Mouse (Mus musculus): ENCODE data around the gene Ptprm. TPM values are rescaled to one million over a fixed set of nuclear protein-coding genes. Genes with fewer than 3 reads are reported as not detected.

The Ptprm gene
- total RNA-seq, 2 experiments from 2014 or later, result 20.0 to 24.5 TPM

DNA sequence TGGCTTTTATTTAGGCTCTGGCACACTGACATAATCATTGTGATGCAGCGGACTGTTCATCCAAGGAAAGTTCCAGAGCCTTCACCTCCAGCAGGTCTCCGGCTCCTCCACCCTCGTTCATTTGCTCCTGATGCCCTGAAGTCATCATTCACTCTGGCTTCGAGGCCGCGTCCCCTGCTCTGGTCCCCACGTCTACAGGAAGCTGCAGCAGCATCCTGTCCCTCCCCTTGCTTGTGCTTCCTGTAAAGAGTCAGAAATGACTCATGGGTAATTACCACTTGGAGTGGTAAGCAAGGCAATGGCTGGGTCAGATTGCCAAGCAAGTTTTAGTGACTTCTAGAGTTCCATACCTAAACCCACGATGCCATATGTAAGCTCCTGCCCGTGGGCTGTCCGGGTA, 7.3 kb downstream of the Ptprm start:
- no peak for DNase-seq (ENCODE audit: extremely low spot score in 1 of 2, low spot score in 1 of 2)

DNA sequence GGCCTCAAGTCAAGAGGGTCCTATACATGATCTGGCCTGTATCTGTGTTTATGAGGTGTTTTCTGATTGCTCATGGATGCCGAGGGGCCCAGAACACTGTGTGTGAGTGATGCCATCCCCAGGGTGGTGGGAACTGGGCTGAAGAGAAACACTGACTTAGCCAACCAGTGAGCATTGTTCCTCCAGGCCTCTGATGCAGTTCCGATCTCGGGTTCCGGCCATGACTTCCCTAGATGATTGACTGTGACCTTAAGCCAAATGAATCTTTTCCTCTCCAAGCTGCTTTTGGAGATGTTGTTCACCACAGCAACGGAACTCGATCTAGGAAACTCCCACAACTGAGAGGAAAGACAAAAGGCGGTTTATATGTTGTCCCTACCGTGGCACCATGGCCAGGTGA, 9.1 kb downstream of the Ptprm start:
- no peak for DNase-seq (ENCODE audit: extremely low spot score in 1 of 2, low spot score in 1 of 2)

DNA sequence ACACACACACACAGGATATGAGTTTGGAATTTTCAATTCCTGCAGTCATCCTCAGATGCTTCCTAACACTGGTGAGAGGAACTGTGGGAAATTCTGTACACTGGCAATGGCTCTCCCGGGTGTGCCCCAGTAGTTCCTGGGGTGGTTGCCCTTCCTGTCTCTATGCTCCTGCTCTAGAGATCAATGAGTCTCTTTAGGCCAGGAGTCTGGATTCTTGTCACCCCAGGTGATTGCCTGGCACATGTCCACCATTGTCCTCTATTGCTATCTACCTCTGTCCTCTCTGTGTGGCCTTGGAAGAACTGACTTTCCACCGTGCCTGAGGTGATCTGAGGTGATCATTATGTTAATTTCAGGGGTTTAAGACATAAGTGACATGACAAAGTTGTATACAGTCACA, 10.8 kb downstream of the Ptprm start:
- no peak for DNase-seq (ENCODE audit: extremely low spot score in 1 of 2, low spot score in 1 of 2)

DNA sequence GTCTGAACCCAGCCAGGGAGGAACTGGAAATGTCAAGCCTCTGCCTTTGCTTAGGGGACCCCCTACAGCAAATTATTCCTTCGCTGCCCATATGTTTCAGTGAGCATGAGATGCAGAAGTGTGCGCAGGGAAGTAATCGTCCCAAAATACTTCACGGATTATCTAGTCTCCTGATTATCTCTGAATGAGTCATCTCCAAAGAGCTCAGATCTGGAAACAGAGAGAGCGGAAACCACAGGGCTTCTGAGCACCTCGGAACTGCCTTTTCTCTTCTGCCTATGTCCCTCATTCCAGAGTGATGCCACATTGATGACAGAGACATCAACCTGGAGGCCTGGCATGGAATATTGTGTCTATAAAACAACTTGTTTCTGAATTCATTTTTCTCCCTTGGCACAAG, 11.3 kb downstream of the Ptprm start:
- DNase-seq (ENCODE audit: extremely low spot score in 1 of 2, low spot score in 1 of 2), result no peak

DNA sequence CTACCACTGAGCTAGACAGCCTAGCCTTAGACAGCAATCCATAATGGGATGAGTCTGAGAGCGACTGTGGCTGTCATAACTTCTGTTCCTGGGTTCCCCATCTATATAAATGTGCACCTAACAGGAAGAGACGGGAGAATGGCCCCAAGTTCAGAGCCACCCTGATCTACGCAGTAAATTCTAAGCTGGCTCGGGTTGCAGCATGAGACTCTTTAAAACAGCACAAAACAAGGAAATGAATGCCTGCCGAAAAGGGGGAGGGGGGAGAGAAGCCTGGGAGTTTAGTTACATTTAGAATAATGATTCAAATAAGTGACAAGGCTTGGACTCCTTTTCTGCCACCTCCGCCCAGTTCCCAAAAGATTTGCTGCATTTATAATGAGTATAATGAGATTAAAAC, 13.9 kb downstream of the Ptprm start:
- no peak for DNase-seq (ENCODE audit: extremely low spot score in 1 of 2, low spot score in 1 of 2)

DNA sequence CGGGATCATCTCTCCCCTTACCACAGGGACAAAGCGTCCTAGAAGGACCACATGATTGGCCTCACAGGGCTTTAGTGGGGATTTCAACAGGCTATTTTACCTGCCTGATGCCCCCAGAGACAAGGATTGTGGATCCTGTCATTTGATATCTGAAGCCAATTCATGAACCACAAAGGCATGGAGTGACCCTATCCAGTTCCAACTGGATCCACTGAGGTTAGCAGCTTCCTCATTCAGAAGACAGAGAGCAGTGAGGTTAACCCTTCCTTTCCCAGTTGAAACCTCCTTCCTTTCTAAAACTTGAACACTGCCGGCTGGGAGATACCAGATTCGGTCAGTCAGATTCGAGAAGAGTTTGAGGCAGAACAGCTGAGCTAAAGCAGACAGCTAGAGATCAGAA, 14.7 kb downstream of the Ptprm start:
- no peak for DNase-seq (ENCODE audit: extremely low spot score in 1 of 2, low spot score in 1 of 2)

DNA sequence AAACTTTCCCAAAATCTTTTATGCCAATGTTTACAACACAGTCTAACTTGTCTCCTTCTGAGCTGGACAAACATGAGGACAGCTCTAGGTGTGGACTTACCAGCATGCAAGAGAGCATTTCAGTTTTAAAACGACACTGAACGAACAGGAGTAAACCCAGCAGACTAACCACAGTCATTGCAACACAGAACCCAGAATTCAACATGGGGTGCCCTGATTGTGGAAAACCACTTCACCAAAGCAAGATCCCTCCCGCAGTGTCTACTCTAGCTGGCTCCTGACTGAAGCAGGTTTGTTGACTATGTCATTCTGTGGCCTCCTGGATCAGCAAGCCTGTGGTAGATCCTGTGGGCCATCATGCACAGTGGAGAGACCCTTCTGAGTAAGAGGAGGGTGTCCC, 19.9 kb downstream of the Ptprm start:
- no peak for DNase-seq (ENCODE audit: extremely low spot score in 1 of 2, low spot score in 1 of 2)

DNA sequence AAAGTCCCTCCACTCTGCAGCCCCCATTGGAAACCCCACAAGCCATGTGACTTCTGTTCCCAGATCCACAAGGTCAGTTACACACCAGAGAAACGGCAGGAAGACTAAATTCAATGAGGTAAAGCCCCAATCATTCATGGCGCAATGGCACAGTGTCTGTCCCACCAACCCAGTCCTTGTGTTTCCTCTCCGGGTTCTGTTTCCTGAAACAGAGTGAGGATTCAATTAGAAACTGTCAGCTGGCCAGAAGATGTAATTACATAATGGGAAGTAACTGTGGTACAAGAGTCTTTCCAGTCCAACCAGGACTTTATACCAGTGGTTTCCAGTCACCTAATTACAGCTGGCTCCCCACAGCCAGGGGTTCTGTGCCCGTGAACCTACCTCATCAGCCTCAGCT, 24.8 kb downstream of the Ptprm start:
- DNase-seq (ENCODE audit: extremely low spot score in 1 of 2, low spot score in 1 of 2), result no peak

DNA sequence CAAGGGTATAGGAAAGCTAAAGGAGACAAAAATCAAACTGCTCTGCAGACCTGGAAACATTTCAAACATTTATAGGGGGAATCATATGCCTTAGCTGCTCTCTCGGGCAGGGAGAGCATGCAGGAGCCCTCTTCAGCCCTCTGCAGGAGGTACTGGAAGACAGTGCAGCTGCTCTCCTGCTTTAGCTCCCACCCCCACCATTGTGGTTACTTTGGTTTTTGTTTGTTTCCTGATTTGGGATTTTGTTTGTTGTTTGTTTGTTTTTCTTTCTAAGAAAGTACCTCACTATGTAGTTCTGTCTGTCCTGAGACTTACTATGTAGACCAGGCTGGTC, 29.8 kb downstream of the Ptprm start:
- no peak for DNase-seq (ENCODE audit: extremely low spot score in 1 of 2, low spot score in 1 of 2)

DNA sequence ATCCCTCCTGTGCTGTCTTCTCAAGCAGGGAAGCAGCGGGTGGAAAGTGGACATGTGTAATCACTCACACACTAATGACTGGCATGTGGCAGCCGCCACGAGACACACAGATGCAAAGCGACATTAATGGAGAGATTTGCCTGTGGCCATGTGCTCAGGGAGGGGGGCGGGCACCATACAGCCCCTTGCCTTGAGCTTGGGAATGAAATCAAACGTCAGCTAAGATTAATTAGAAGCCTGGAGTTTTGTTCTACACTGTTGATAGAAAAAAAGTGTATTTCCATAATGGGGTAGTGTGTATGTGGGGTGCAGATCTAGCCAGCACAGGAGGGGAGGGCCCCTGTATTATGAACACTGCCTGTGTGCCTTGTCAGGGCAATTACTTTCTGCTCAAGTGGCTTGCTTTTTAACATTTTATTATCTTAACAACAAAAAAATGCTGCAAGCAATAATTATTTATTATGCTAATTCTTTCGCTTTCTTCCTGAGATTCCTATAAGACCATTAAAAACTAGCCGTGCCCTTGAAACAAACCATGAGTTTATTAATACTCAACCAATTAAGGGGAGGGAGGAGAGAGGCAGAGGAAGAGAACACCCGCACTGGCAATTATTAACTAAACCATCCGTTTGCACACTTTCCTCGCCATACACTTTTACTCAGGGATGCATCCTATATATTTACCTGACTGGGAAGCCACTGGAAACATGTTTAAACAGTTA, 30.3 kb downstream of the Ptprm start:
- DNase-seq (ENCODE audit: extremely low spot score in 1 of 2, low spot score in 1 of 2), result no peak

DNA sequence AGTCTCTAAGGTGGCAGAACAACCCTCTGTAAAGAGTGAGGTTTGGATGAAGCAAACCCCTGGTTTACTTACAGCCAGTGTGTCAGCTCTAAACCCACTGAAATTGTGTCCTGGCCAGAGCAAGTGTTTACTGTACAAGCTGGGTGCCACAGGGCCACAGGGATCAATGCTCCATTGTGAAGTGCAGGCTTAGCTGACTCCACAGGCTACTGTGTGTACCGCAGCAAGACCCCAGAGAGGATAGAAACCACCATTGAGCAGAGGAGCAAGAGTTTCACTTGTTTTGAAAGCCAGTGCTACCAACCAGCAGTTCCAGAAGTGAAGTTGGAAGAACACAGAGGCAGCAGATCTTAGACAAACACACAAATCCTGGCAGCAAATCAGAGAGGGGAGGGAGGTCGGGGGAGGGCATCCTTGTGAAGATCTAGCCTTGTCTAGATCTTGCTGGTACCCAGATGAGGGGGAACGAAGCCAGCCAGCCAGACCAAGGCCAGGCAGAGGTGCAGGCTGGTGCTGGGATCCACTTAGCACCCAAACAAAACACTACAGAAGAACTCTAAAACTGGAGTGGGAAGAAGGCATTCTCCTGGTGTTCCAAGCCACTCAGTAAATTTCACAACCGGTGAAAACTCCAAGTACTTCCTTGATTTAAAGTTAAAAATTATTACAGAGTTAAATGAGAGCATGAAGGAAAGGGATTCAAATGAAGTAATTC, 39.6 kb downstream of the Ptprm start:
- DNase-seq (ENCODE audit: extremely low spot score in 1 of 2, low spot score in 1 of 2), result no peak

DNA sequence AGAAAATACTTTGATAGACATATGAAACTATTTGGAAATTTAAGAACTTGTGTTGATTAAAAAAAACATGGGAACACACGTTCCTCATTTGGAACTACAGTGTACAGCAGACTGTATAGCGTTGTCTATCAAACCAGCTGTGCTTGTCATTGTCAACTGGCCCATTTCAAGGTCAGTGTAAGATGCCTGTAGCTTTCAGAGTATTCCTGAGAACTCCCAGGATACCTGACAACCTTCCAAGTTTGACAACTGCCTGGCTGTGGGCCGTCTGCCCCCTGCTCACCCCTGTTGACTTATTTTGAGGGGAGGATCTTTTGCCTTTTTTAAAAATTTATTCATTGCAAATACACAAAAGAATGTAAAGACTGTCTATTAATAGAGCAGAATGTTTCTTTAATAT, 45.8 kb downstream of the Ptprm start:
- DNase-seq (ENCODE audit: extremely low spot score in 1 of 2, low spot score in 1 of 2), result no peak

DNA sequence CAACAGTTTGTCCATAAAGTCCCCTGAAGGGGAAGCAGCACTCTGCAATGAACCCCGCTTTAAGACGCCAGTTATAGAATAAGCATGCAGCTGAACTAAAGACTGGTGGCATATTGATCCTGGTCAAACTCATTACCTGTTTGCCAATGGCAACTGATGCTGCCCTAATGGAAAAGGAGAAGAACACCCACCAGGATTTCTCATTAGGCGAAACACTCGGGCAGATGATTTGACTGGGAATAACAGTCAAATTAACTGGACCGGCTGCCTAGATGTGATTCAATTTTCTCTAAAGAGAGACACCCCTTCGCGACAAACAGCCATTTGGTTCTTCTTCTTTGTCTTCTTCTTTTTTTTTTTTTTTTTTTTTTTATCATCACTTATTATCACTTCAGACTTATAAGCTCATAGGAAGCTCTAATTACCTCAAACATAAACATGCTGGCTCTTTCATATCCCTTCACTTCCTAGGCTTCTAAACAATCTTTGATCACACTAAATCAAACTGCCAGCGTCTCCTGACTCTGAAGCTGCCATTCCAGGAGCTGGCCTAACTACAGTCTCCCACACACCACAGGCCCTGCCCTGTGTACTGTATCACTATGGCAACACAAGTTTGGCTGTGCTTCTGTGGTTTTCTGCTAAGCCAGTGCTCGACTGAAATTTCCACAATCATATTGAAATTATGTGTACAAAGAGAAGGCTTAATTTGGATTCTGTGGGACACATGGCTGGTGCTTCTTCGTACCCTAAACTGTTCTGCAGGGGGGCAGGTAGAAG, 48.0 kb downstream of the Ptprm start:
- no peak for DNase-seq (ENCODE audit: extremely low spot score in 1 of 2, low spot score in 1 of 2)

DNA sequence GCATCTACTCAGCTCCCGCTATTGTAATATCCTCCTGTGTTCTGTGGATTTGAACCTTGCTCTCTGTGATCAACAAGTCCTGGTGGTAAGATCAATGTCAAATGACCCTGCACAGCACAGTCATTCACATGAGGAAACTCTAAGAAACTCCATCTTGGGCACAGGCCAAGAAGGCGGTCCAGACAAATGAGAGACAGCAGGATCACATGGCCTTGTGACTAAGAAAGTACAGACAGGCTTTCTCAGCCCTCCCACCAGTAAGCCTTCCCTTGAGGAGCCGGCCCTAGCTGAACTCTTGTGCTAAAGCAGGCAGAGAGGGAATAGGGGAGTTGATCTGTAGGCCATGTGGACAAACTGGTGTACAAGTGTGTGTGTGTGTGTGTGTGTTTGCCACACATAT, 49.4 kb downstream of the Ptprm start:
- no peak for DNase-seq (ENCODE audit: extremely low spot score in 1 of 2, low spot score in 1 of 2)

DNA sequence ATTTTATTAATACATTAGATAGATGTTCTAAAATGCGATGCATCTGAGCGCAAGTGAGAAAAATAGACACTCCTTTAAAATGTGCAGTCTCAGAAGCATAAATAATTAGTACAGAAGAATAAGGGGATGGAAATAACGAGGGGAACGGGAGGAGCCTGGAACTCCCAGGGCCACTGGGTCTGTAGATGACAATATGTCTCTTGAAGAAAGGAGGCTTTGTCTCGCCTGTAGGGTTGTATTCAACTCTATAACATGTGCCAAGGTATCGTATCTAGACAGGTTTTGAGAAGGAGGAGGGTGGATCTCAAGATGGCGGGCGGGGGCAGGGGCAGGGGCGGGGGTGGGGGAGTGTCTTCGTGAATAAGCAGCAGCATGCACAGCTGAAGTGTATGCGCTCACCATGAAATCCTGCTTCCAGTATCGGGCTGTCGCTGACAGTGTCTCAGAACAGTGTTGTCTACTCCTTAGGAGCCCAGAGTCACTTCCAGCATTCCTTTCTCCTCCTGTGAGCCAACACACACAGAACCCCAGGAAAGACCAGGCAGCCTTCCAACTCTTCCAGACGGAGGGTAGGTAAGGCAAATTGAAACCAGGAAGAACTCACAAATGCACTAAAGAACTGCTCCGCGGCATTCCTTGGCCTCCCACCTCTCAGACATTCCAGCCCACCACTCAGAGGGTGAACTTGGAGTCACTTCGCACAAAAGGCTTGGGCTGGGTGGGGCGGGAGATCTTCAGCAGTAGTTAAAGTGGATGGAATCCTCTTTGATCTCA, 50.7 kb downstream of the Ptprm start:
- no peak for DNase-seq (ENCODE audit: extremely low spot score in 1 of 2, low spot score in 1 of 2)

DNA sequence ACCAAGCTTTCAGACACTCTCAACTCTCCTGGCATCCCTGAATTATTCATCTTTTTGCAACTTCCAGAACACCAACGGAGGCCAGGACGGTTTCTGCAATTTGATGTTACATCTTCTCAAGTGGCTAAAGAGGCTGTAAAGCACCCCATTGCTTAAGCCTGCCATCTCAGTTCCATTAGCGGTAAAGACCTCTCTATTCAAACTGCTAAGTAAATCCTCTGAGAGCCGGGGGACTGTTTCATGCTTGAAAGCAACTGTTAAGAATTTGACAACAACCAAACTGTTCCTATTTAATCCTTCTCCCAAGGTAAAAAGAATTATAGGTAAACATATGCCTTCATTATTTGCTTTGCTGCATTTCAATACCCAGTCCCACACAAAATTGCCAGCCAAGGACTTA, 51.7 kb downstream of the Ptprm start:
- no peak for DNase-seq (ENCODE audit: extremely low spot score in 1 of 2, low spot score in 1 of 2)

DNA sequence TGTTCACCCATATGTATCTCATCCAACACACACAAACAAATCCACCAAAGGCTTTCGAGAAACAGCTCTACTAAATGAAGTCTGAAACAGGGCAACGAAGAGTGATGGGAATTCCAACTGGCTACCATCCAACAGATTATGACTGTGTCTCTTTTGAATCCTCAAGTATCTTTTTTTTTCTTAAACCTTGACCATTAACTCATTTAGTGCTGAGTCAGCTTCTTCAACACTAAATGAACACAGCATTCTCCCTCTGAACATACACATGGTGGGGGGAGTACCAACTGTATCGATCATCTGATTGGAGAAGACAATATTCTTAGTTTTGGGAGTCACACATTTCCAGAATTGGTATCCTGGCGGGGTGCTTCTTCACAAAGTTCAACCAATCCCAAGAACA, 52.2 kb downstream of the Ptprm start:
- DNase-seq (ENCODE audit: extremely low spot score in 1 of 2, low spot score in 1 of 2), result no peak

DNA sequence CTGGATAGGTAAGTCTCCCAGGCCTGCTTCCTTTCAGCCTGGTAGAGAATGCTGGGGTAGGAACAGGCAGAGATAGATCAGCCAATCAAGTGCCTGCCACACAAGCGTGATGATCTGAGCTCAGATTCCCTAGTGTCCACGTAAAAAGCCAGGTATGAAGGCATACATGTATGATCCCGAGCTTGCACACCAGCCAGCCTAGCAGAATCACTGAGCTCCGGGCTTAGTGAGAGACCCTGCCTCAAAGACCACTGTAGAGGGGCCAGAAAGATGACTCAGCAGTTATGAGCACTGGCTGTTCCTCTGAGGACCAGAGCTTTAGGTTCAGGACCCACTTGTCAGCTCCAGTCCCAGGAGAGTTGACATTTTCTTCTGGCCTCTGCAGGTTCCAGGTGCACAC, 52.9 kb downstream of the Ptprm start:
- DNase-seq (ENCODE audit: extremely low spot score in 1 of 2, low spot score in 1 of 2), result no peak

DNA sequence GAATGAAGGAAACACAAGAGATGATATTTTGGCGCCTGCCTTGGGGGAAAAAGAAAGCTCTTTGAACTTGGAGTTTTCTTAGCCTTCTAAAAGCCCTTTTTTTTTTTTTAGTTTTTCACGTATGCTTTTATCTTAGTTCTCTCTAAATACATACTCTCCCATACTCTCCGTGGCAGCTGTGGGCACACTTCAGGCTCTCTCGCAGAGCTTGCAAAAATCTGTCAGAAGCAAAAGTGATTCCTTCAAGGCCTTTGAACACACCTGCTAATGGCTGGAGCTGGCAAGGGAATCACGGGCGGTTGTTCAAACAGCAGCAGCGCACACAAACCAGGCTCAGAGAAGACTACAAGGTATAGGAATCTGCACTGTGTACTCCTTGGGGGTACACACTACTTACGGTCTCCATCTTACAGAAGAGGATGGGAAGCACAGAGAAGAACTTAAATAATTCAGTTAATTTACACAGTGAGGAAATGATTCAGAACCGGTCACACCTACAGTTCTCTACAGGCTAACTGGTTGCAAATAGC, 55.9 kb downstream of the Ptprm start:
- DNase-seq (ENCODE audit: extremely low spot score in 1 of 2, low spot score in 1 of 2), result no peak

Data from layer of hippocampus, postnatal 25 days (tissue).